Mouse (Mus musculus) thymus, adult 2 months (tissue): ENCODE data around the gene Akr1cl. TPM values are rescaled to one million over a fixed set of nuclear protein-coding genes. Genes with fewer than 3 reads are reported as not detected.

Experiments
- DNase-seq: peaks from one replicate; pipeline ENCODE4 v3.0.0; 2021
- H3K27ac ChIP-seq: fragments of 200-500 bp; 2 replicates; pipeline ENCODE4 v1.5.1; 2012; ENCODE audit warnings: low read length, control low read depth; ENCODE audit not compliant: control insufficient read depth, insufficient read depth
- H3K27me3 ChIP-seq: fragments of 200-500 bp; 2 replicates; pipeline ENCODE4 v1.6.1; 2012; ENCODE audit warnings: mild to moderate bottlenecking, low read length, moderate library complexity, mixed read lengths; ENCODE audit not compliant: control insufficient read depth, insufficient read depth
- H3K36me3 ChIP-seq: fragments of 200-500 bp; 2 replicates; pipeline ENCODE4 v1.6.1; 2012; ENCODE audit warnings: mild to moderate bottlenecking, low read length, moderate library complexity; ENCODE audit not compliant: control insufficient read depth, insufficient read depth
- H3K4me1 ChIP-seq: fragments of 200-500 bp; replicated peaks from 2 replicates; pipeline ENCODE4 v1.6.1; 2012; ENCODE audit warnings: low read length; ENCODE audit not compliant: control insufficient read depth, insufficient read depth
- H3K4me3 ChIP-seq: fragments of 200-500 bp; 2 replicates; pipeline ENCODE4 v1.5.1; 2012; ENCODE audit warnings: mild to moderate bottlenecking, low read length, control low read depth, moderate library complexity; ENCODE audit not compliant: control insufficient read depth, insufficient read depth
- CTCF ChIP-seq: fragments of 200-500 bp; IDR thresholded peaks from 2 replicates; pipeline ENCODE4 v1.5.1; 2012; ENCODE audit warnings: mild to moderate bottlenecking, control low read depth, low read length, moderate library complexity, borderline replicate concordance; ENCODE audit not compliant: control insufficient read depth, poor library complexity, insufficient read depth; ENCODE audit errors: extremely low read depth
- POLR2A ChIP-seq: fragments of 200-500 bp; IDR thresholded peaks from 2 replicates; pipeline ENCODE4 v1.6.1; 2012; ENCODE audit warnings: mild to moderate bottlenecking, low read length, control low read depth, moderate library complexity; ENCODE audit not compliant: control insufficient read depth, poor library complexity, insufficient read depth; ENCODE audit errors: extremely low read depth
- WGBS: fragments of 180-500 bp; shearing (Covaris S2); methylation state at CpG from one replicate; pipeline ENCODE4 v1.1.7; 2018; 5-methylcytosine and 5-hydroxymethylcytosine counted together
- polyA plus RNA-seq: library from polyadenylated mRNA; depleted of rRNA; stranded (reverse); fragments of >200 nt; gene quantifications from 2 replicates; pipeline ENCODE4 v1.2.3, GENCODE M21; 2012

Akr1cl gene
- polyA plus RNA-seq, 1 experiment, result 0.20 TPM

GRCm38 (mm10) chr1:65005575-65005974 is 27.0 kb downstream of the Akr1cl start:
- TF ChIP-seq CTCF (no peak), POLR2A (no peak)
- H3K27me3 ChIP-seq, result no peaks in the 10 kb centered on the region
- no peak for DNase-seq
- no peaks in the 10 kb centered on the region for H3K36me3 ChIP-seq
- no peak overlapping the region for H3K4me3 ChIP-seq
- WGBS, result 93% methylated on average over 6 of the region's 6 CpGs
- no peak overlapping the region for H3K27ac ChIP-seq
- no peaks in the 10 kb centered on the region; the same call in 1 of the 2 replicates for H3K4me1 ChIP-seq

- Histone ChIP-seq H3K4me3 (no peak overlapping the region), H3K4me1 (no peaks in the 10 kb centered on the region; the same call in 1 of the 2 replicates), H3K27me3 (no peaks in the 10 kb centered on the region), H3K36me3 (no peaks in the 10 kb centered on the region), H3K27ac (no peak overlapping the region)
- 88% methylated on average over 4 of the region's 4 CpGs for WGBS
- no peak for DNase-seq
- TF ChIP-seq CTCF (no peak), POLR2A (no peak)
These were observed 28.0 kb downstream of the Akr1cl start for GRCm38 (mm10) chr1:65004526-65004925.

- no peak overlapping the region for H3K27ac ChIP-seq
- DNase-seq, result no peak
- no peaks in the 10 kb centered on the region for H3K36me3 ChIP-seq
- WGBS, result 89% methylated on average over 4 of the region's 4 CpGs
- no peak for TF ChIP-seq POLR2A
- no peak for TF ChIP-seq CTCF
- no peaks in the 10 kb centered on the region for H3K27me3 ChIP-seq
- H3K4me1 ChIP-seq, result no peaks in the 10 kb centered on the region
- no peak overlapping the region for H3K4me3 ChIP-seq
These were observed 39.4 kb downstream of the Akr1cl start for GRCm38 (mm10) chr1:64993206-64993605.

- no peak for TF ChIP-seq POLR2A
- TF ChIP-seq CTCF, result no peak
- DNase-seq, result no peak
- no peak overlapping the region for H3K4me3 ChIP-seq
- no peaks in the 10 kb centered on the region for H3K36me3 ChIP-seq
- H3K4me1 ChIP-seq, result no peaks in the 10 kb centered on the region
- H3K27ac ChIP-seq, result no peak overlapping the region
- no peaks in the 10 kb centered on the region for H3K27me3 ChIP-seq
These were observed 44.4 kb downstream of the Akr1cl start for GRCm38 (mm10) chr1:64988176-64988575.

GRCm38 (mm10) chr1:64986120-64986519 is 46.4 kb downstream of the Akr1cl start:
- H3K27me3 ChIP-seq, result no peaks in the 10 kb centered on the region
- H3K27ac ChIP-seq, result no peak overlapping the region
- TF ChIP-seq CTCF (no peak), POLR2A (no peak)
- no peak overlapping the region for H3K4me3 ChIP-seq
- DNase-seq, result peak; percentile 63
- no peaks in the 10 kb centered on the region for H3K4me1 ChIP-seq
- H3K36me3 ChIP-seq, result no peaks in the 10 kb centered on the region
- WGBS, result 38% methylated on average over 7 of the region's 7 CpGs

GRCm38 (mm10) chr1:64983247-64983646 is 49.3 kb downstream of the Akr1cl start:
- H3K36me3 ChIP-seq, result no peaks in the 10 kb centered on the region
- 90% methylated on average over 3 of the region's 3 CpGs for WGBS
- no peak overlapping the region for H3K4me3 ChIP-seq
- H3K4me1 ChIP-seq, result no peaks in the 10 kb centered on the region
- TF ChIP-seq POLR2A, result no peak
- no peak for TF ChIP-seq CTCF
- no peak for DNase-seq
- no peaks in the 10 kb centered on the region for H3K27me3 ChIP-seq
- no peak overlapping the region for H3K27ac ChIP-seq

GRCm38 (mm10) chr1:64978321-64978799 is 54.2 kb downstream of the Akr1cl start:
- TF ChIP-seq POLR2A (no peak), CTCF (no peak)
- DNase-seq, result no peak
- Histone ChIP-seq H3K36me3 (no peaks in the 10 kb centered on the region), H3K27me3 (no peaks in the 10 kb centered on the region), H3K4me3 (no peak overlapping the region), H3K27ac (no peak overlapping the region), H3K4me1 (no peaks in the 10 kb centered on the region)
- 68% methylated on average over 7 of the region's 7 CpGs for WGBS
